Mouse (Mus musculus) olfactory bulb, adult 2 months (tissue): ENCODE measurements around the gene Man2b1.

Source experiments
- CTCF ChIP-seq: fragments of 200-500 bp; IDR thresholded peaks from 2 replicates; pipeline ENCODE4 v1.5.1; 2012; ENCODE audit warnings: low read depth, mild to moderate bottlenecking, low read length, moderate library complexity; ENCODE audit not compliant: insufficient read depth
- POLR2A ChIP-seq: fragments of 200-500 bp; IDR thresholded peaks from 2 replicates; pipeline ENCODE4 v1.6.1; 2012; ENCODE audit warnings: mild to moderate bottlenecking, low read depth, low read length, moderate library complexity; ENCODE audit not compliant: insufficient read depth

GRCm38 (mm10) chr8:85073041-85073612 lies 9.9 kb upstream of the Man2b1 start:
- no peak for TF ChIP-seq CTCF
- TF ChIP-seq POLR2A = no peak
